Mouse (Mus musculus) megakaryocyte progenitor cell, adult 5-6 weeks (primary cell): ENCODE measurements around the gene Kbtbd6. TPM values are rescaled to one million over a fixed set of nuclear protein-coding genes. Genes with fewer than 3 reads are reported as not detected.

ENCODE experiments used
- ATAC-seq: replicated peaks from 2 replicates; pipeline ENCODE4 v1.8.0; 2016; ENCODE audit warnings: mild to moderate bottlenecking, moderate TSS enrichment, inconsistent platforms; ENCODE audit not compliant: poor library complexity
- total RNA-seq, 2 experiments: library from RNA; stranded (forward) in 1 of 2; stranded (reverse) in 1 of 2; fragments of 157-497, 149-512 nt in 1 of 2; fragments of 200-1000 nt in 1 of 2; gene quantifications; 2 replicates each; pipeline versions ENCODE4 v1.2.3 to v1.2.4; 2015 to 2017

Kbtbd6 gene
- total RNA-seq, 2 experiments from 2014 or later, result 4.7 to 6.6 TPM

GRCm38 (mm10) chr14:79480624-79481338, 29.1 kb downstream of the Kbtbd6 start, which contains the start of gene Elf1:
TSS of gene Elf1 (plus strand) at chr14:79481194.
- peak; percentile 51 for ATAC-seq

GRCm38 (mm10) chr14:79481339-79482151, 29.9 kb downstream of the Kbtbd6 start, which contains the start of gene Wbp4:
TSS of gene Wbp4 (minus strand) at chr14:79481520.
- peak; percentile 72 for ATAC-seq

- ATAC-seq, result no peak
Measured at GRCm38 (mm10) chr14:79482251-79482661, 30.6 kb downstream of the Kbtbd6 start.

GRCm38 (mm10) chr14:79482747-79483355, 31.2 kb downstream of the Kbtbd6 start:
- ATAC-seq, result no peak

GRCm38 (mm10) chr14:79483611-79484120, 32.0 kb downstream of the Kbtbd6 start:
- ATAC-seq, result no peak

- ATAC-seq, result peak; percentile 43
Measured at GRCm38 (mm10) chr14:79486617-79486992, 35.0 kb downstream of the Kbtbd6 start.

GRCm38 (mm10) chr14:79486993-79487731, 35.5 kb downstream of the Kbtbd6 start:
- peak; percentile 51 for ATAC-seq

GRCm38 (mm10) chr14:79488531-79488930, 36.9 kb downstream of the Kbtbd6 start:
- ATAC-seq, result no peak

GRCm38 (mm10) chr14:79489150-79489549, 37.5 kb downstream of the Kbtbd6 start:
- ATAC-seq, result no peak

GRCm38 (mm10) chr14:79490246-79490645, 38.6 kb downstream of the Kbtbd6 start:
- ATAC-seq, result no peak

- no peak for ATAC-seq
Measured at GRCm38 (mm10) chr14:79494349-79494748, 42.7 kb downstream of the Kbtbd6 start.

- peak; percentile 74 for ATAC-seq
Measured at GRCm38 (mm10) chr14:79499326-79499725, 47.7 kb downstream of the Kbtbd6 start.

- ATAC-seq, result 0 out of 2 replicates have a peak, but pooled peaks have one; percentile 7
Measured at GRCm38 (mm10) chr14:79500756-79501155, 49.1 kb downstream of the Kbtbd6 start.

GRCm38 (mm10) chr14:79503371-79504075, 51.9 kb downstream of the Kbtbd6 start:
- ATAC-seq, result peak; percentile 21; the same call in 1 of the 2 replicates

Other genes with a start within 250 kb of the Kbtbd6 start
- not detected in 2 replicates for gene Zfp957, start 204.5 kb upstream of the Kbtbd6 start, total RNA-seq (2015)
- gene Zfp957, start 204.5 kb upstream of the Kbtbd6 start, total RNA-seq (2017), result not detected in 2 replicates
- gene Rgcc, start 150.2 kb upstream of the Kbtbd6 start, total RNA-seq (2015), result 183 and 199 TPM in 2 replicates
- 212 and 243 TPM in 2 replicates for gene Rgcc, start 150.2 kb upstream of the Kbtbd6 start, total RNA-seq (2017)
- 65.7 and 71.2 TPM in 2 replicates for gene Naa16, start 61.1 kb upstream of the Kbtbd6 start, total RNA-seq (2015)
- gene Naa16, start 61.1 kb upstream of the Kbtbd6 start, total RNA-seq (2017), result 30.7 and 49.9 TPM in 2 replicates
- 15.4 and 19.5 TPM in 2 replicates for gene Mtrf1, start 54.1 kb upstream of the Kbtbd6 start, total RNA-seq (2015)
- 23.7 and 24.7 TPM in 2 replicates for gene Mtrf1, start 54.1 kb upstream of the Kbtbd6 start, total RNA-seq (2017)
- gene Kbtbd7, start 25.3 kb upstream of the Kbtbd6 start, total RNA-seq (2015), result 15.7 and 16.9 TPM in 2 replicates
- 14.3 and 14.9 TPM in 2 replicates for gene Kbtbd7, start 25.3 kb upstream of the Kbtbd6 start, total RNA-seq (2017)
- gene Elf1, start 29.4 kb downstream of the Kbtbd6 start, total RNA-seq (2015), result 96.8 and 98.3 TPM in 2 replicates
- 178 and 189 TPM in 2 replicates for gene Elf1, start 29.4 kb downstream of the Kbtbd6 start, total RNA-seq (2017)
- 33.6 and 34.2 TPM in 2 replicates for gene Wbp4, start 29.7 kb downstream of the Kbtbd6 start, total RNA-seq (2015)
- 50.2 and 84.2 TPM in 2 replicates for gene Wbp4, start 29.7 kb downstream of the Kbtbd6 start, total RNA-seq (2017)
- 103 and 124 TPM in 2 replicates for gene Sugt1, start 135.9 kb downstream of the Kbtbd6 start, total RNA-seq (2015)
- gene Sugt1, start 135.9 kb downstream of the Kbtbd6 start, total RNA-seq (2017), result 125 and 134 TPM in 2 replicates
- 1.5 and 2.4 TPM in 2 replicates for gene Cnmd, start 210.3 kb downstream of the Kbtbd6 start, total RNA-seq (2015)
- 0.29 and 1.5 TPM in 2 replicates for gene Cnmd, start 210.3 kb downstream of the Kbtbd6 start, total RNA-seq (2017)